Mouse (Mus musculus): Measurements from ENCODE around the gene Rbm47.

Rbm47 gene

DNA sequence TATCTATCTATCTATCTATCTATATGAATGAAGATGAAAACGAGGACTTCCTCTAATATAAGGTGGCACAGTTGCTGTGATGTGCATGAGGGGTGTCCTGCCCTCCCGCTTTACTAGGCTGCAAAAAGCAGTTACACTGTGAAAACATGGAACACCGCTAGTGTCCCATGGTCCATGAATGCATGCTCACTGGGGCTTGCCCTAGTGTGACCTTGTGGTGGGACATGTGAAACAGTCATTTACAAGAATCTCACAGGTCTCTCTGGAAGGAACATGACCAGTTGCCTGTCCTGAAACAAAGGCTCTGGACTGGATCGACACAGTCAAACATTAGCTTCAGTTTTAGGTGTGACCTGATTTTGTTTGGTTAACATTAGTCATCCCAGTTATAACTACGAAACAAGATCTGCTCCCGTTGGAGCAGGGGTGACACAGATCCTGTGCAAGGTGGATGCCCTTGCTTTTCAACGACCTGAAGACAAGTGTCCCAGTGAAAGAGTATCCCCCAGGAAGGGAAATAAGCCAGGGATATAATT lies 132.1 kb downstream of the Rbm47 start:
- in situ Hi-C loops (cut with MboI; ENCODE audit: unreplicated experiment in 2 of 2): no loop called here

DNA sequence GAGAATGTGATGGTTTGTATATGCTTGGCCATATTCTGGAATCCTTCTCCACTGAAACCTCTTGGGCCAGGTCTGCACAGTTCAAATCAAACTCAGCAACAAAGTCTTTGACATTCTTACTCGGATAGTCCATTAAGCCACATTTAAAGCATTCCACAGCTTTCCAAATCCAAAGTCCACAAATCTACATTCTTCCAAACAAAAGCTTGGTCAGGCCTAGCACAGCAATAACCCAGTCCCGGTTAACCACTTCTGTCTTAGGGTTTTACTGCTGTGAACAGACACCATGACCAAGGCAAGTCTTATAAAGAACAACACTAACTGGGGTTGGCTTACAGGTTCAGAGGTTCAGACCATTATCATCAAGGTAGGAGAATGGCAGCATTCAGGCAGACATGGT lies 133.1 kb downstream of the Rbm47 start:
- in situ Hi-C loops (cut with MboI; ENCODE audit: unreplicated experiment in 2 of 2): no loop called here

DNA sequence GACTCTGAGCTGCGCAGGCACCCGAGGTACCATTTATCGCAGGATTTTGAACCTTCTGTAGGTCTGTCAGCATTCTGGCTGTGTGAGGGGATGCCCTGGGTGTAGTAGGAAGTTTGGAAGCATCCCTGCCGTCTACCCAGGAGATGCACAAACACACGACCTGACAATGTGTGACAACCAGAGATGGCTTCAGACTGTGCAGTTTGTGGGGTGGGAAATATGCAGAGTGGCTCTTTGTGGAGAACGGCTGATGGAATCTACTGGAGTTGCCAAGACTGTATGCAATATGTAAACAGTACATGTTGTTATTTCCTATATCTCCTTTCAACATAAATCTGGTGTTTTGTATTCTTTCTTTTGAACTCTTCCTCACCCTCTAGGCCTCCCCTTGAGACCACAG lies 135.9 kb downstream of the Rbm47 start:
- in situ Hi-C loops (cut with MboI; ENCODE audit: unreplicated experiment in 2 of 2): no loop called here

DNA sequence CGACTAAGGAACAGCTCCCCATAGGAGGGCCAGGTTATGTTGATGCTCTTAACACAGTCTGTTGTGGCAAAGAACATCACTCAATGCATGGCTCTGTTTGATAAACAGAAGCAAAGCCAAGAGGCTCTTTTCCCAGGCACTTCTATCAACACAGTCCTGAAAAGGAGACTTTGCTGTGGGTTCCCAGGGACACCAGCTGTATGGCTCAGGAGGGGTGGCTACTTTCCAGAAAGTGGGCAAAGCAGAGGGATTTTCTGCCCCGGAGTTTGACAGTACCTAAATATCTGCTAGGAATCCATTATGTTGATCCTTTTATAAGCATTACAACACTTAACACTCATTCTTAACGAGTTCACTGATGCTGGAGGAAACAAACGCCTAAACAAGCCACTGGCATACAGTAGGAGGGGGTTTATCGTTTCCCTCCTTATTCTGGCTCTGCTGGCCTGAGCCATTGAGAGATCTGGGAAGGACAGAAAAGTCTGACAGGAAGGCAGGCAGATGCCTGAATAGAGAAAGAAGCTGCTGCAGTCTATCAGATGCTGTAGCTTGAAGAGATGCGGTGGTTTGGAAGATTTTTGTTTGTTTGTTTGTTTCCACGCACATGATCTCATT lies 136.4 kb downstream of the Rbm47 start:
- in situ Hi-C loops (cut with MboI; ENCODE audit: unreplicated experiment in 2 of 2): no loop called here

DNA sequence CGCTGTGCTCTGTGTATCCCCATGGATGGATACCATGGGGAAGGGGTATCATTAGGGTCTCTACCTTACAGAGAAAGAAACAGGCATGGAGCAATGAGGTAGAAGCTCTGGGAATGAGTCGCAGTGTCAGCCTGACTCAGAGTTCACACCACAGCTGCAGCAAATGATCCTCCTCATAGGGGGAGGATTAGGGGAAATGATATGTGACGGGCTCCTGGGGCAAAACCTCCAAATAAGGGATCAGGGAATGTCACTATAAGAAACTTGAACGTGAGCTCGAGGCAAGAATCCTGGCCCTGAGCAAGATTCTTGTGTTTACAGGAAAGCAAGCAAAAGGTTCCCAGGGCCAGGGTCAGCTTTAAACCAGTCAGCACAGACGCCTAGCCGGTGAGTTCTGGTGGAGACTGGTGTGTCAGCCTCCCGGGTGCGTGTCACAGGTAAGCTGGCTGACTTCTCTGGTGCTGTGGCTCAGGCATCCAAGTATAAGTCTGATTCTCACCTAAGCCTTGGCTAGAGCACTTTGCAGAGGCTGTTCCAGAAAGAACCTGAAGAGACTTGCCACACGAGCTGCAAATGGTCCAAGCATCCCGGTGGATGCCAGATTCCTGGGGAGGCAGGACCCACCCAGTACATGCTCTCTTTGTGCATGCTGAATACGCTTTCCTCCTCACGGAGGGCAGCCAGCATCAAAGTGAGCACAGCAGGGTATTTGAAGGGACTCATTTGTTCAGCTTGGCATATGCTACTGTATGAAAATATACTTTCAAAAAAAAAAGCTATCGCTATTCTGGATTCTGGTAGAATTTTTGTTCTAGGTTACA lies 138.3 kb downstream of the Rbm47 start:
- in situ Hi-C loops (cut with MboI; ENCODE audit: unreplicated experiment in 2 of 2): no loop called here

DNA sequence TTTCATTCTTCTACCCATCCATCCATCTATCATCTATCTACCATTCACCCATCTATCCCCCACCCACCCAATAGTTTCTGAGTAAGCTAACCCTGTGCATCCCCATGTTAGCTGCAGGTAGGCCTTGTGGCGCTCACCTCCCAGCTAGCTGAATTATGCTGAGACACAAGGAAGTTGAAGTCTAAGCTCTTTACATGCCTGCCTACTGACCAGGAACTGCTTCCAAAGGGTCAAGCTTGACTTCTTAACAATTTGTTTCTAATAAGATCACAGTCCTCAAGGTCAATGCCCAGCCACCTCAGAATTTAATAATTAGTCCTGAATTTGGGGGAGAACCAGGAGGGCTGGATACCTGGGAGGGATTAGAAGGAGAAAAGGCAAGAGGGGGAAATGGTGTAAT lies 140.1 kb downstream of the Rbm47 start:
- in situ Hi-C loops (cut with MboI; ENCODE audit: unreplicated experiment in 2 of 2): no loop called here

DNA sequence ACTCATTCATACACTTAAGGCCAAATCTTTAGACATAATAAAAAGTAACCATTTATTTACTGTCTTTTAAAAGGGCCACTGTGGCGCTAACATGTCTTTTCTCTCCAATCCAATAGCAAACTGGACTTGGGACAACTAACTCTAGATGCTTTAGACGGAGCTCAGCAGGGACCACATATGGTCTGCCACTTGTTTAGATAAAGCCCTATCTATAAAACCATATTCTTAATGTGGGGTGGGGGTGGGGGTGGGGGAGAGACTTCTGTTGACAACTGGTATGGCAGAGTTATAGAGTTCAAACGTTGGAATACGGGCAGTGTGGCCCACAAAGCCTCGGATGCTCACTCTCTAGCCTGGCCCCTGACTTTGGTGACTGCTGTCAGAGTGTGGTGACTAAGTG lies 141.2 kb downstream of the Rbm47 start:
- in situ Hi-C loops (cut with MboI; ENCODE audit: unreplicated experiment in 2 of 2): no loop called here

DNA sequence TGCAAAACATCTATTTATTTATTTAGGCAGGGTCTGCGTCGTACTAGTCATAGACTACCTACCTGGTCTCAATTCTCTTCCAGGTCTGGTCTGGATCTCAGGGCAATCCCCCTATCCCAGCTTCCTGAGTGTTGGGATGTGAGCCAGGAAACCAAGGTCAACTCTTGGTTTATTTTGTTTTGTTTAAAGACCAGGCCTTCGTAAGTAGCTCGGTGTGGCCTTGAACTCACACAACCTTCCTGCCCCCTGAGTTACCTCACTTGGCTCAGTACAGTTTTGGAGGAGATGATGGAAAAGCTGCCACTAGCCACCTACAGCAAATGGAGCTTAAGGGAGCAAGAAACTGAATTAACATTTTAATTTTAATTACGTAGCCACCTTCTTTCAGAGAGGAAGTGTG lies 144.7 kb downstream of the Rbm47 start:
- in situ Hi-C loops (cut with MboI; ENCODE audit: unreplicated experiment in 2 of 2): no loop called here

DNA sequence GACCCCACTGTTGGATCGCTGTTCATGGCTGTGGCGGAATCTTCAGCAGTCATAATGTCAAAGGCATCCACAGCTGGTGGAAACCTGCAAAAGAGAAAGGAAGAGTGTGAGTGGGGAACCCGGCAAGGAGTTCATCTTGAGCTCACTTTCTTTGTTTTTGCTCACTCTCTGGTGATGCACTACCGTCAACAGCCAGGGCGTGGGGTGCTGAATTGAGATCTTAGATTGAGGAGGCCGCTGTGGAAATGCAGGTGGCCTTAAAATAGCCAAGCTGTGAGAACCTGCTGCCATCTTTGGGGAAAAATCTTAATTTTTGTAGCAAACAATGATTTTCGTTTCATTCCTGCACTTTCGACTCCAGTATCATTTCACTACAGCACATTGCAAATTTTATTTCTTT lies 145.7 kb downstream of the Rbm47 start:
- in situ Hi-C loops (cut with MboI; ENCODE audit: unreplicated experiment in 2 of 2): no loop called here

DNA sequence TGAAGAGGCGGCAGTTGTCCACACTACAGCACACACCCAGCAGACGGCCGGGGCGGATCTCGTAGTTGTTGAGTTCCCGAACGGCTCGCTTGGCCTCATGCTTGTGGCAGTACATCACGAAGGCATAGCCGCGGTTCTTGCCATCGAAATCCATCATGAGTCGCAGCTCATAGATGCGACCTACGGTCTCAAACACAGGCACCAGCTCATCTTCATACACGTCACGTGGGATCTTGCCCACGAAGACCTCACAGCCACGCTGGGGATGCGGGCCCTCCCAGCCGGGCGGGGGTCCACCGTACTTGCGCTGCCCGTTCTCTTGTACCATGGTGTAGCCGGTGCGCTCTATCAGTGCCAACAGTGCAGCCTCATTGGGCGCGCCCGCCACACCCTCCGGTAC lies 146.1 kb downstream of the Rbm47 start:
- in situ Hi-C loops (cut with MboI; ENCODE audit: unreplicated experiment in 2 of 2): no loop called here

DNA sequence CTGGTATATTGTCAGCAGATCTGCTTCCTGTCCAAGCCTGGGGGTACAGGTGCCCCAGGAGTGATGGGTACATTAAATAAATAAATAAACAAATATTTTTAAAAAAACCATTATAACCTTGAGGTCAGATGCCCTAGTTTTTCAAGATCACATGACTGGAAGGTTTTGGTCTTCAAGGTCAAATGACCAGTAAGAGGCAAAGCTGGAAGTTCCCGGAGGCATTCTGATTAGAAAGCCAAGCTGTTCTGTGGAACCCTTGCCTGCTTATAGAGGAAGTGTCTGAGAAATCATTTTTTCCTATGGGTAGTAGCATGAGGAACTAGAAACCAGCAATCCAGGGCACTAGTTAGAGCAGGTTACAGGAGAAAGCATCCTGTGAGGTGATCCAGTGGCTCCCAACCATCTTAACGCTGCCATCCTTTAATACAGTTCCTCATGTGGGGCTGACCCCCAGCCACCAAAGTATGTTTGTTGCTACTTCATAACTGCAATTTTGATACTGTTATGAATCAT lies 157.4 kb downstream of the Rbm47 start:
- in situ Hi-C loops (cut with MboI; ENCODE audit: unreplicated experiment in 2 of 2): no loop called here

DNA sequence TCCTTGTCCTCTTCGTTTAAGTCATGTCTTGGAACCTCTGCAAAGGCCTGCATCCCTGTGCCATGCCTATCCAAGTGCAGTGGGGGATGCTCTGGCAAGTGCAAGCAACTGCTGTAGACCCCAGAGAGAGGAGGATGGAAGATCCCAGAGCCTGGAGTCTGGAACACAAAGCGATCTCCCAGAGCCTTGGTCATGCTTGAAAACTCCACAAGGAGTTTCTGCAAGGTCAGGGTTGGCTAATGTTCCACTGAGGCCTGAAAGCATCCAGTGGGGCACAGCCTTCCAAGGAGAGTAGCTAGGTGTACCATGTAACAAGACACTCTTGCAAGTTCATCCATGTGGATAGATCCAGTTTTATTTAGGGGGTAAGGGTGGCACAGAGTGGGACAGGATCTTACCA lies 158.5 kb downstream of the Rbm47 start:
- in situ Hi-C loops (cut with MboI; ENCODE audit: unreplicated experiment in 2 of 2): no loop called here

DNA sequence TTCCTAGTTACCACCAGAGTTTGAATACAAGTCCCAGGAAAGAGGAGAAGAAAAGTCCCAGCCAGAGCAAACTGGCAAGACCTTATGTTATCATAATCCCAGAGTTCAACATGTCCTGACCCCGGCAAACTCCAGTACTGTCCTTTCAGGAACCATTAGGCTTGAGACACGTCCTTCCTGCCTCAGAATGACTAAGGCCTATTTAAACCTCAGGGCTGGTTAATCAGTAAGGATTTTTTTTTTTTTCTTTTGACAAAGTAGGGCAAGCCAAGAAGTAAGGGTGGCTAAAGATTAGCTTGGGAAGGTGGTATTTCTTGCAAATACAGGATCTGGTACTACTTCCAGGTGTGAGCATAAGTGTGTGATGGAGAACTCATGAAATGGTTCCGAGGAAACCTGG lies 158.9 kb downstream of the Rbm47 start:
- in situ Hi-C loops (cut with MboI; ENCODE audit: unreplicated experiment in 2 of 2): no loop called here

DNA sequence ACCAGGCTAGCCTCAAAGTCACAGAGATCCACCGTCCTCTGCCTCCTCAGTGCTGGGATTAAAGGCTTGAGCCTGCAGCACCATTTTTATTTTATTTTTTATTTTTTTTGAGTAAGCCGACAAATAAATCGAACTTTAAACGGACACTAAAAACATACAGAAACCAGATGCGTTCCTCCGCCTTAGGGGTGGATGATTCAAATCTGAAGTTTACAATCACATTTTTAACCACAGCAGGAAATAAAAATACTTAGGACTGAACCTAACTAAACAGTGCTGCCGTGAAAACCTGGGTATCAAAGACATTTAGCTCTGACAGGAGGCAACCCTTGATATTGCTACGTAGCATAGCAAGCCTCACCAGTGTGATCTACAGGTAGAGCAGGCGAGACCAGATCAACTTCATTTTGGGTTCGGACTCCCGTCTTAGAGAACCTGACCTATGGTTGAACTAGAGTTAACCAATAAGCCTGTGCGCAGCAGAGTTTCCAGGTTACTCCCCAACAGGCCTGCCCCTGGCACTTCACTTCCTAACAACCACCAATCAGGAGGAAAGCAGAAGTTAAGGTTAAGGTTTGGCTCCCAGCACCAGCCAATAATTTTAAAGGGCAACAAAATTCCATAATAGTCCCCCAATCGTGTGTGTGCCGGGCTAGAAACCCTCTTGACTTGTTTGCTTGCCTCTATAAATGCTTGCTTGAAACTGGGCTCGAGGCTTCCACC lies 164.5 kb downstream of the Rbm47 start:
- in situ Hi-C loops (cut with MboI; ENCODE audit: unreplicated experiment in 2 of 2): no loop called here

DNA sequence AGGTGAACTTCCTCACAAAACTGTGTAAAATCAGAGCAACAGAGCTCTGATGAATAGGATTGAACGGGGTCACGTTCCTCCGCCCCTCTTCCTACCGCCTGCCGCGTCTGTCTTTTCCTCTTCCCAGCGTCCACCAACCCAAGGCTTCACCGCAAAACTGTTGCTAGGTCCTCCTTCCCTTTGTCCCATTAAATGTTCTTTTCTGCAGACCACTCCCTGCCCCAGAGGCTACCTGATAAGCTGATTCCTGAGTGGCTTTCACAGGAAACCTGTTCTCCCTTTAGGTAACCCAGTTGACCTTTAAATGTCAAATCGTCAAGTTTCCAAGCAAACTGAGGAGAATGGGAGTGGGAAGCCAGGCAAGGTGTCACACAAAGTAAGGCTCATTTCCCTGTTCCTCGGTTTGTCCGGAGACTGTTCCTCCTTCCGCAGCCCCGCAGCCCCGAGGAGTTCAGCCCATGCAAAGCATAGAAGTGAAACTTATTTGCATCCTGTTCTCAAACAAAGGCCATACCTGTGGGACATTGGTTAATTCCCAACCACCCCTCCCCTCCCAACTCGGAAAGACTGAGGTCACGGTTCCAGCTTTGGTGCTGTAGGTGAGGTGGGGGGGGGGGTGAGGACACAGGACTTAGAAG lies 167.8 kb downstream of the Rbm47 start:
- in situ Hi-C loops (cut with MboI; ENCODE audit: unreplicated experiment in 2 of 2): no loop called here

DNA sequence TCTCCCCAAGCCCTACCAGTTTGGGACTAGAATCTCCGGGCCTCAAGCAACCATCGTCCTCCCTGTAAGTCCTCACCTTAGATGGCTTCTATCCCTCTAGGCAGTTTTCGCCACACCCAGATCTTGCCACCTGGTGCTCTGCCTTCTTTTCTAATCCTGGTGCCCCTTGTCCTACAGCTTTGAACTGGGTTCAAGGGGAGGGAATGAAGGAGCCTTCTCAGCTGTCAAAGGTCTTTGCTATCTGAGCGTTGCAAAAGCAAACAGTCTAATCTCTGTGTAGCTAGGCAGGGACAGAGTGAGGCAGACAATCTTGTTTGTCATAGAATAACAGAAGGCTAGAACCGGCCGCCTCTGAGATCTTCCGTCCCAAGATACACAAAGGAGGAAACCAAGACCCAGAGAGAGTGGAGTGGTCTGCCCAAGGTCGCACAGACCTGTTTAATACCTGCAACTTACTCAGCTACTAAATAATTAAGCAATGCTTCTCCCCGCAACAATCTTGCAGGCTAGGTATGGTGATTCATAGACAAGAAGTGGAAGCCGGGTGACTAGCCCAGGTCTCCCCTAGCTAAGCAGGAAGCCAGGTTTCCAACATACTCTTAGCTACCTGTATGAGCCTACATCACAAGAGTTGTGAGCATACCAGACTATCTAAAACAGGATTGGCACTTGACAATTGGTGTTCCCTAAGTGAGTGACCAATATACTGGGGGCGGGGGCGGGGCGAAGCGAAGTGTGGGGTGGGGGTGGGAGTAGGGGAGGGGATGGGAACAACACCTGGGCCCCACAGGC lies 168.6 kb downstream of the Rbm47 start, which contains the start of gene 9130230L23Rik:
Gene 9130230L23Rik (minus strand): TSS at position 152 of the 792 bp plus-strand sequence.
- in situ Hi-C loops (cut with MboI; ENCODE audit: unreplicated experiment in 2 of 2): no loop called here

DNA sequence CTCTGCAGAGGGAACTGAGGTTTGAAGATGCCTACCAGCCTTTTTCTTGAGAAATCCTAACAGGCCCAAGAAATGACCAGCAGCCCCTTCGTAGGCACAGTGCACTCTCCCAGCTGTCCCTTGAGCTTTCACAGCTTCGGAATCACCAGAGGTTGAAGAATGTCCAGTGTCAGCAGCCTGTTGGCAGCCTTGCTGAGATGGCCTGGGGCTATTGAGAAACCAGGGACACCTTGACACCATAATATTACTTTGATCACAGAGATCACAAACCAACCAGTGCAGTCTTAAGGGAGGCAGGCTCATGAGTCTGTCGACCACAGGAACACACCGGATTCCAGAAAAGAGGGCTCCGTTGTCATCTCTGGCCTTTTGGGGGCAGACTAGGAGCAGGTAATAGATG lies 171.7 kb downstream of the Rbm47 start:
- in situ Hi-C loops (cut with MboI; ENCODE audit: unreplicated experiment in 2 of 2): no loop called here

DNA sequence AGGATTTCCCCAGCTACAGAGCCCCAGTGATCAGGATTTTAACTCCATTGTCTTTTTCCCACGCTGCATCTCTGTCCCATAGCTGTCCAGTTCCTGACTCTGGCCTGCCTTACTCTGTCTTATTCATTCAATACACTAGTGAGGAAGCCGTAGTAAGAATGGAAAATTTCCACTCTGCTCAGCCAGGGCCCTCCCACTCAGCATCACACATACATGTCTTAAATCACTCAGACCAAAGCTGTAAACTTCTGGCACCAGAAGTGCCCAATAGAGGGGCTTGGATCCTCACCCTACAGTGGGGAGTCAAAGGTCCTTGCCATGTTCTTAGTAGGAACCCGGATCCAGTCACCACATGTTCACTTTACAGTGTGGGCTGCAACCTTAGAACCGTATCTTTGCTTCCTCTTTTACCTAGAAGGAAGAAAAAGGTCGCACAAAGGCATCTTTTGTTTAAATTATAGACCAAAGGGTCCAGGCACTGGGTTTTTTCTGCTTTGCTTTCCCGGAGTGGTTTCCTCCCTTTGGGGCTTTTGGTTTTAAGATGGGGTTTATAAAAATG lies 172.3 kb downstream of the Rbm47 start:
- in situ Hi-C loops (cut with MboI; ENCODE audit: unreplicated experiment in 2 of 2): no loop called here

DNA sequence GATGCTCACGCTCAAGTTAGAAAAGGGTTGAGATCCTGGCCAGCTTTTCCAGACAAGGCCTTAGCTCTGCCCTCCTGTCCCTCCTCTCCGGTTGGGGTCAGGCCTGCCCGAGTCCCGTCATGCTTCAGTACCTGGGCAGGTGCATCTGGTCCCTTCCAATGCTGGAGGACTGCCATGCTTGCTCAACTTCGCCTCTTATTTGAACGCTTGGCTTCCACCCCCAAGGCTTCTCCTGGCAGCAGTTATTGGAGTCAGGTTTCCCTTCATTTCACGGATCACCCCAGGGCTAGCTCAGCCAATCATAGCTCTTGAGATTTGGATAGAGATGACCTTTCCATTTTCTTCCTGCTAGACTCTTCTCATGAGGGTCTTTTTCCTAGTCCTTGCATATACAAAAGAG lies 172.8 kb downstream of the Rbm47 start:
- in situ Hi-C loops (cut with MboI; ENCODE audit: unreplicated experiment in 2 of 2): no loop called here

DNA sequence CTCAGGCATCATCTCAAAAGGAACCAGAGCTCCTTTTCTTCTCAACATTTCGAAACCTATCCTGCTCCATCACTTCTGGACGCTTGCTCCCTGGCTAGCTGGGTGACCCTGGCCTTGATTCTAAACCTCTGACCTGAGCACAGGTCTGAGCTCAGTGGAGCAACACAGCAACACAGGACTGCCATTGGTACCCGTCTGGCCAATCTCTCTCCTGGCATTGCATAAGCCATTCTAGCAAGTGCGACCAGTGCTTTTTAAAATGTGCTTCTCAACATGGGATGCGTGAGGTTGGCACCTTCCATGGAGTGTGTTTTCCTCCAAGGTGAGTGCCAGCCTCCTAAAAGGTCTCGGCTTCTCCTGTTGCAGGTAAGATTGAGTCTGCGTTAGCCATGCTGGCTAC lies 173.8 kb downstream of the Rbm47 start:
- in situ Hi-C loops (cut with MboI; ENCODE audit: unreplicated experiment in 2 of 2): loop anchor here (25.0 kb wide), 2 partner anchors 238 to 1013 kb away; no protein-coding TSS in a partner anchor

Measured in v-Abl transformed pro-B cells (cell line).